Mouse (Mus musculus) forebrain, postnatal 0 days (tissue): ENCODE data around the gene Pck1. TPM values are rescaled to one million over a fixed set of nuclear protein-coding genes. Genes with fewer than 3 reads are reported as not detected.

Experiments
- ATAC-seq: fragments of 200-750 bp; cut with Nextera tagmentation; 2 replicates; pipeline ENCODE4 v1.8.0; 2017; ENCODE audit warnings: mild to moderate bottlenecking, moderate library complexity
- DNase-seq: peaks from one replicate; pipeline ENCODE4 v3.0.0-alpha.2; 2015
- H3K27ac ChIP-seq: fragments of 300-500 bp; sonication (generic); 2 replicates; pipeline ENCODE4 v1.5.1; 2014; ENCODE audit warnings: low read depth, mild to moderate bottlenecking, antibody characterized with exemption, low read length, moderate library complexity, mixed read lengths
- H3K27me3 ChIP-seq: fragments of 300-500 bp; sonication (generic); 2 replicates; pipeline ENCODE4 v1.6.1; 2014; ENCODE audit warnings: mild to moderate bottlenecking, low read length, mixed read lengths; ENCODE audit not compliant: insufficient read depth
- H3K36me3 ChIP-seq: fragments of 300-500 bp; sonication (generic); 2 replicates; pipeline ENCODE4 v1.6.1; 2014; ENCODE audit warnings: mild to moderate bottlenecking, moderate library complexity; ENCODE audit not compliant: insufficient read depth
- H3K4me1 ChIP-seq: fragments of 300-500 bp; sonication (generic); 2 replicates; pipeline ENCODE4 v1.6.1; 2014; ENCODE audit warnings: antibody characterized with exemption; ENCODE audit not compliant: insufficient read depth
- H3K4me2 ChIP-seq: fragments of 300-500 bp; sonication (generic); 2 replicates; pipeline ENCODE4 v1.6.1; 2014; ENCODE audit warnings: low read depth, mild to moderate bottlenecking, moderate library complexity
- H3K4me3 ChIP-seq: fragments of 300-500 bp; sonication (generic); 2 replicates; pipeline ENCODE4 v1.5.1; 2014; ENCODE audit warnings: low read depth, low read length, mixed read lengths
- H3K9ac ChIP-seq: fragments of 300-500 bp; sonication (generic); 2 replicates; pipeline ENCODE4 v1.6.1; 2014; ENCODE audit warnings: mild to moderate bottlenecking
- H3K9me3 ChIP-seq: fragments of 300-500 bp; sonication (generic); 2 replicates; pipeline ENCODE4 v1.6.1; 2016; ENCODE audit warnings: low read length
- CTCF ChIP-seq: sonication (generic); IDR thresholded peaks from 2 replicates; pipeline ENCODE4 v1.5.1; 2016; ENCODE audit warnings: antibody characterized with exemption, control low read depth, low read depth
- WGBS: fragments of 180-500 bp; shearing (Covaris S2); extraction: QIAGEN DNeasy Blood & Tissue Kit; methylation state at CpG from one replicate; pipeline ENCODE4 v1.1.7; 2014; 5-methylcytosine and 5-hydroxymethylcytosine counted together
- polyA plus RNA-seq: library from polyadenylated mRNA; unstranded; fragments of >200 nt; fragmentation: Nextera tagmentation; extraction: Ambion mirVana; gene quantifications from 2 replicates; pipeline ENCODE4 v1.2.1, GENCODE M21; 2015
- total RNA-seq: library from RNA; depleted of rRNA; stranded (reverse); fragments of >200 nt; gene quantifications from 2 replicates; pipeline ENCODE4 v1.2.3, GENCODE M21; 2014

The Pck1 gene
- total and polyA plus RNA-seq, 2 experiments from 2014 or later, result not detected

- H3K4me1 ChIP-seq, result peaks cover 23% of the 10 kb centered on the region
- peak overlapping the region; percentile 46 for H3K9ac ChIP-seq
- no peaks in the 10 kb centered on the region for H3K9me3 ChIP-seq
- H3K27me3 ChIP-seq, result peaks cover 12% of the 10 kb centered on the region
- no peak for TF ChIP-seq CTCF
- H3K36me3 ChIP-seq, result no peaks in the 10 kb centered on the region
- WGBS, result 2% methylated on average over 22 of the region's 22 CpGs
- peak overlapping the region; percentile 55 for H3K4me2 ChIP-seq
- DNase-seq (peak; percentile 84), ATAC-seq (peak; percentile 90)
- peak overlapping the region; percentile 30 for H3K4me3 ChIP-seq
- peak overlapping the region; percentile 90 for H3K27ac ChIP-seq
Measured at GRCm38 (mm10) chr2:173173521-173174511, 21.0 kb downstream of the Pck1 start.

DNA sequence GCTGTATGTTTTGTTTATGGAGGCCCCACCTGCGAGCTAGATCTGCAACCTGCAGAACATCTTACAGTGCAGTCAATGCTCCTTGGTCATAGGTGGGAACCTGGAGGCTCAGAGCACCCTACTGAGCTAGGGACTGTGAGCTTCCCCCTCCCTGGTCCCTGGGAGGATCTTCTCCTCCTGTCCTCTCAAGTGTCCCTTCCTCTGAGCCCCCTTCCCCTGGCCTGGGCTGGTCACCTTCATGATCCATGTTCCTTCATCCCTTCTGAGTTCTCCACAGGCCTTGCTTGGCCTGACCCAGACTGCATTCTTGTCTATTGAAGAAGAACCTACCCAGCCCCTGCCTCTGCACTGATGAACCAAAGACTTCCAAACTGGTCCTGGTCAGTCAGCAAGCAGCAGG is 21.7 kb downstream of the Pck1 start:
- TF ChIP-seq CTCF, result no peak
- ATAC-seq (no peak), DNase-seq (no peak)
- no peaks in the 10 kb centered on the region for H3K9me3 ChIP-seq
- H3K4me1 ChIP-seq, result peaks cover 21% of the 10 kb centered on the region
- peak overlapping the region; percentile 90; the same call in 1 of the 2 replicates for H3K27ac ChIP-seq
- H3K9ac ChIP-seq, result peak overlapping the region; percentile 46; the same call in 1 of the 2 replicates
- peaks cover 12% of the 10 kb centered on the region for H3K27me3 ChIP-seq
- no peaks in the 10 kb centered on the region for H3K36me3 ChIP-seq
- WGBS, result 52% methylated on average over 1 of the region's 1 CpGs
- peak overlapping the region; percentile 55 for H3K4me2 ChIP-seq
- no peak overlapping the region for H3K4me3 ChIP-seq

GRCm38 (mm10) chr2:173175703-173176102 is 22.9 kb downstream of the Pck1 start:
- WGBS, result 92% methylated on average over 5 of the region's 5 CpGs
- Histone ChIP-seq H3K27me3 (peaks cover 12% of the 10 kb centered on the region), H3K9ac (no peak overlapping the region), H3K4me3 (no peak overlapping the region), H3K36me3 (no peaks in the 10 kb centered on the region), H3K4me1 (peaks cover 21% of the 10 kb centered on the region), H3K4me2 (no peak overlapping the region), H3K27ac (no peak overlapping the region), H3K9me3 (no peaks in the 10 kb centered on the region)
- ATAC-seq (no peak), DNase-seq (no peak)
- peak; percentile 27 for TF ChIP-seq CTCF

GRCm38 (mm10) chr2:173177481-173177880 is 24.6 kb downstream of the Pck1 start:
- Histone ChIP-seq H3K4me2 (no peak overlapping the region), H3K27me3 (no peaks in the 10 kb centered on the region), H3K9me3 (no peaks in the 10 kb centered on the region), H3K36me3 (no peaks in the 10 kb centered on the region), H3K4me3 (no peak overlapping the region), H3K9ac (no peak overlapping the region), H3K4me1 (0 out of 2 replicates have a peak, but pooled peaks cover 15% of the 10 kb centered on the region), H3K27ac (no peak overlapping the region)
- no peak for ATAC-seq
- no peak for DNase-seq
- 83% methylated on average over 5 of the region's 5 CpGs for WGBS
- no peak for TF ChIP-seq CTCF

DNA sequence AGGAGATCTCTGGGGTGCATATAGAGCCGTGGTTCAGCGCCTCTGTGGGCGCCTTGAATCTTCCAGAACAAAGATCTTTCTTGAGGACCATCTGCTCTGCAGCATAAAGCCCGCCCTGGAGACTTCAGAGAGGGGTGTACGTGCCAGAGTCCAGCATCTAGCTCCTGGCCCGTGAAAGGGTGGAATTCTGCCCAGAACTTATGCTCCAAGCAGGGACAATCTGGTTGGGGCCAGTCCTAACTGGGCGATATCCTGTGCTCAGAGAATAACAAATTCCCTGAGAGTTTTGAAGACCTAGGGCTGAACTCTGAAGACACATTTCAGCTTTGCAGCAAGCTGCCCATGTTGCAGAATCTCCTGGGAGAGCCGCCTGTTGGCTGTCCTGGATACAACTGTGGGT is 25.1 kb downstream of the Pck1 start:
- WGBS, result 79% methylated on average over 8 of the region's 8 CpGs
- ATAC-seq, result no peak

DNA sequence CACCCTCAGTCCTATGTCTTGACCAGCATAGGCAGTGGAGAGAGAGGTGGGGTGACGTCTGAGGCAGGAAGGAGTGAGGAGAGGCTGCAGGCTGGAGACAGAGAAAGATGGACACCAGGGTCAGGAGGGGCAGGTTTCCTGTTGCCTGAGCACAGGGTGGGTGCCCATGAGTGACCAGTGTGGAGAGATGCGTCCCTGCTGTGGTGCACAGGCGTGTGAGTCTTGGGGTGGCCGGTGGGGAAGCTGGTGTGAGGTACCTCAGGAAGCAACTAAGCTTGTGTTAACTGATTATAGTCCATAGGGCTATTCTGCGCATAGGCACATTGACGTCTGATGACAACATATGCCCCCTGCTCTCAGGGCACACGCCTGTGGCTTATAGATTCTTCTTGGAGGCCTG is 26.2 kb downstream of the Pck1 start:
- no peak for DNase-seq
- TF ChIP-seq CTCF, result no peak
- ATAC-seq, result no peak
- Histone ChIP-seq H3K9me3 (no peaks in the 10 kb centered on the region), H3K27ac (no peak overlapping the region), H3K4me2 (no peak overlapping the region), H3K4me3 (no peak overlapping the region), H3K36me3 (no peaks in the 10 kb centered on the region), H3K27me3 (no peaks in the 10 kb centered on the region), H3K9ac (no peak overlapping the region), H3K4me1 (0 out of 2 replicates have a peak, but pooled peaks cover 8% of the 10 kb centered on the region)
- 88% methylated on average over 7 of the region's 7 CpGs for WGBS

More for the DNA sequence above, 25.1 kb downstream of the Pck1 start:
- TF ChIP-seq CTCF, result no peak
- 0 out of 2 replicates have a peak, but pooled peaks cover 13% of the 10 kb centered on the region for H3K4me1 ChIP-seq
- H3K9me3 ChIP-seq, result no peaks in the 10 kb centered on the region
- H3K4me3 ChIP-seq, result no peak overlapping the region
- H3K4me2 ChIP-seq, result no peak overlapping the region
- H3K27me3 ChIP-seq, result no peaks in the 10 kb centered on the region
- no peak overlapping the region for H3K9ac ChIP-seq
- no peaks in the 10 kb centered on the region for H3K36me3 ChIP-seq
- DNase-seq, result no peak
- no peak overlapping the region for H3K27ac ChIP-seq

GRCm38 (mm10) chr2:173180026-173180425 is 27.2 kb downstream of the Pck1 start:
- Histone ChIP-seq H3K9ac (no peak overlapping the region), H3K4me1 (no peaks in the 10 kb centered on the region), H3K4me3 (no peak overlapping the region), H3K9me3 (no peaks in the 10 kb centered on the region), H3K4me2 (no peak overlapping the region), H3K27me3 (no peaks in the 10 kb centered on the region), H3K27ac (no peak overlapping the region), H3K36me3 (no peaks in the 10 kb centered on the region)
- WGBS, result 81% methylated on average over 4 of the region's 4 CpGs
- no peak for TF ChIP-seq CTCF
- ATAC-seq, result no peak
- no peak for DNase-seq
